Mouse (Mus musculus): ENCODE measurements around the gene Spon2. TPM values are rescaled to one million over a fixed set of nuclear protein-coding genes. Genes with fewer than 3 reads are reported as not detected.

The Spon2 gene
- polyA plus RNA-seq (2015; fragmentation: Nextera tagmentation; extraction: Ambion mirVana) = 59.7 and 67.2 TPM in 2 replicates

- peak within 1 kb of the TSS; percentile 26 for H3K4me3 ChIP-seq
- peaks cover 67% of the 10 kb centered on the region for H3K4me1 ChIP-seq (replicated peaks)
- peak within 1 kb of the TSS; percentile 50 for H3K27ac ChIP-seq
- whole genome bisulfite sequencing = 19% methylated on average over 5 of the region's 5 CpGs
- H3K9ac ChIP-seq = peak within 1 kb of the TSS; percentile 43; the same call in 1 of the 2 replicates
- H3K27me3 ChIP-seq = no peaks in the 10 kb centered on the region
- H3K36me3 ChIP-seq = no peaks in the 10 kb centered on the region
- no peak; the same call in 1 of the 2 replicates for ATAC-seq (replicated peaks; ENCODE audit: insufficient number of reproducible peaks, insufficient read depth, low FRiP score, low read depth)
- H3K9me3 ChIP-seq (replicated peaks) = no peaks in the 10 kb centered on the region
- H3K4me2 ChIP-seq = peak within 1 kb of the TSS; percentile 42
Observed at GRCm38 (mm10) chr5:33218081-33218480, at the start of gene Spon2. Gene Spon2 (minus strand): TSS chr5:33218455.

GRCm38 (mm10) chr5:33254416-33254815 lies 36.2 kb upstream of the Spon2 start:
- WGBS = 68% methylated on average over 5 of the region's 5 CpGs
- Histone ChIP-seq H3K4me3 (no peak overlapping the region), H3K9ac (no peak overlapping the region), H3K36me3 (peaks cover 98% of the 10 kb centered on the region), H3K27ac (no peak overlapping the region), H3K4me1 (replicated peaks) (no peaks in the 10 kb centered on the region), H3K9me3 (replicated peaks) (no peaks in the 10 kb centered on the region), H3K27me3 (no peaks in the 10 kb centered on the region), H3K4me2 (no peak overlapping the region)
- ATAC-seq (replicated peaks; ENCODE audit: insufficient number of reproducible peaks, insufficient read depth, low FRiP score, low read depth) = no peak

GRCm38 (mm10) chr5:33248186-33248585 lies 29.9 kb upstream of the Spon2 start:
- no peak overlapping the region for H3K4me2 ChIP-seq

GRCm38 (mm10) chr5:33247387-33247786 lies 29.1 kb upstream of the Spon2 start:
- Histone ChIP-seq H3K4me3 (no peak overlapping the region), H3K4me1 (replicated peaks) (peaks cover 8% of the 10 kb centered on the region; the same call in 1 of the 2 replicates), H3K27ac (no peak overlapping the region), H3K27me3 (no peaks in the 10 kb centered on the region), H3K9ac (no peak overlapping the region), H3K9me3 (replicated peaks) (no peaks in the 10 kb centered on the region), H3K4me2 (no peak overlapping the region), H3K36me3 (peaks cover 59% of the 10 kb centered on the region)
- ATAC-seq (replicated peaks; ENCODE audit: insufficient number of reproducible peaks, insufficient read depth, low FRiP score, low read depth) = no peak
- WGBS = 82% methylated on average over 2 of the region's 2 CpGs

More at GRCm38 (mm10) chr5:33248186-33248585, 29.9 kb upstream of the Spon2 start:
- peaks cover 8% of the 10 kb centered on the region; the same call in 1 of the 2 replicates for H3K4me1 ChIP-seq (replicated peaks)
- no peak overlapping the region for H3K9ac ChIP-seq
- ATAC-seq (replicated peaks; ENCODE audit: insufficient number of reproducible peaks, insufficient read depth, low FRiP score, low read depth) = no peak
- no peaks in the 10 kb centered on the region for H3K27me3 ChIP-seq
- H3K27ac ChIP-seq = no peak overlapping the region
- 75% methylated on average over 12 of the region's 12 CpGs for WGBS
- no peak overlapping the region for H3K4me3 ChIP-seq
- no peaks in the 10 kb centered on the region for H3K9me3 ChIP-seq (replicated peaks)
- H3K36me3 ChIP-seq = peaks cover 66% of the 10 kb centered on the region

- no peaks in the 10 kb centered on the region for H3K27me3 ChIP-seq
- peak overlapping the region; percentile 68 for H3K27ac ChIP-seq
- ATAC-seq (replicated peaks; ENCODE audit: insufficient number of reproducible peaks, insufficient read depth, low FRiP score, low read depth) = peak; percentile 77
- H3K9ac ChIP-seq = no peak overlapping the region
- H3K36me3 ChIP-seq = peaks cover 44% of the 10 kb centered on the region
- 50% methylated on average over 3 of the region's 3 CpGs for WGBS
- H3K4me3 ChIP-seq = no peak overlapping the region
- peaks cover 9% of the 10 kb centered on the region for H3K4me1 ChIP-seq (replicated peaks)
- no peak overlapping the region for H3K4me2 ChIP-seq
- H3K9me3 ChIP-seq (replicated peaks) = no peaks in the 10 kb centered on the region
Observed at GRCm38 (mm10) chr5:33245701-33246100, 27.4 kb upstream of the Spon2 start.

- no peak for ATAC-seq (replicated peaks; ENCODE audit: insufficient number of reproducible peaks, insufficient read depth, low FRiP score, low read depth)
- Histone ChIP-seq H3K27ac (no peak overlapping the region), H3K9me3 (replicated peaks) (no peaks in the 10 kb centered on the region), H3K36me3 (peaks cover 31% of the 10 kb centered on the region), H3K4me3 (no peak overlapping the region), H3K4me2 (no peak overlapping the region), H3K27me3 (no peaks in the 10 kb centered on the region), H3K4me1 (replicated peaks) (peaks cover 20% of the 10 kb centered on the region), H3K9ac (no peak overlapping the region)
- 53% methylated on average over 5 of the region's 5 CpGs for WGBS
Observed at GRCm38 (mm10) chr5:33244377-33244920, 26.2 kb upstream of the Spon2 start.

- Histone ChIP-seq H3K4me2 (no peak overlapping the region), H3K4me3 (no peak overlapping the region), H3K27me3 (no peaks in the 10 kb centered on the region), H3K9me3 (replicated peaks) (no peaks in the 10 kb centered on the region), H3K36me3 (no peaks in the 10 kb centered on the region), H3K27ac (peak overlapping the region; percentile 57), H3K9ac (no peak overlapping the region), H3K4me1 (replicated peaks) (peaks cover 34% of the 10 kb centered on the region)
- peak; percentile 36; the same call in 1 of the 2 replicates for ATAC-seq (replicated peaks; ENCODE audit: insufficient number of reproducible peaks, insufficient read depth, low FRiP score, low read depth)
- 34% methylated on average over 3 of the region's 3 CpGs for WGBS
Observed at GRCm38 (mm10) chr5:33239934-33240333, 21.7 kb upstream of the Spon2 start.

- Histone ChIP-seq H3K4me2 (no peak overlapping the region), H3K27ac (peak overlapping the region; percentile 57), H3K27me3 (no peaks in the 10 kb centered on the region), H3K36me3 (no peaks in the 10 kb centered on the region), H3K9ac (no peak overlapping the region), H3K4me1 (replicated peaks) (peaks cover 41% of the 10 kb centered on the region), H3K9me3 (replicated peaks) (no peaks in the 10 kb centered on the region), H3K4me3 (no peak overlapping the region)
- no peak for ATAC-seq (replicated peaks; ENCODE audit: insufficient number of reproducible peaks, insufficient read depth, low FRiP score, low read depth)
- 70% methylated on average over 3 of the region's 3 CpGs for WGBS
Observed at GRCm38 (mm10) chr5:33239111-33239714, 21.0 kb upstream of the Spon2 start.

GRCm38 (mm10) chr5:33238256-33238645 lies 20.0 kb upstream of the Spon2 start:
- Histone ChIP-seq H3K36me3 (no peaks in the 10 kb centered on the region), H3K4me1 (replicated peaks) (peaks cover 50% of the 10 kb centered on the region), H3K9me3 (replicated peaks) (no peaks in the 10 kb centered on the region), H3K27me3 (no peaks in the 10 kb centered on the region), H3K4me3 (no peak overlapping the region), H3K9ac (no peak overlapping the region), H3K4me2 (no peak overlapping the region), H3K27ac (no peak overlapping the region)
- no peak for ATAC-seq (replicated peaks; ENCODE audit: insufficient number of reproducible peaks, insufficient read depth, low FRiP score, low read depth)
- WGBS = 67% methylated on average over 3 of the region's 3 CpGs

GRCm38 (mm10) chr5:33237600-33238255 lies 19.5 kb upstream of the Spon2 start:
- Histone ChIP-seq H3K4me1 (replicated peaks) (peaks cover 55% of the 10 kb centered on the region), H3K9me3 (replicated peaks) (no peaks in the 10 kb centered on the region), H3K27ac (no peak overlapping the region), H3K4me2 (no peak overlapping the region), H3K9ac (no peak overlapping the region), H3K36me3 (no peaks in the 10 kb centered on the region), H3K27me3 (no peaks in the 10 kb centered on the region), H3K4me3 (no peak overlapping the region)
- WGBS = 78% methylated on average over 11 of the region's 11 CpGs
- ATAC-seq (replicated peaks; ENCODE audit: insufficient number of reproducible peaks, insufficient read depth, low FRiP score, low read depth) = no peak

GRCm38 (mm10) chr5:33234391-33235031 lies 16.3 kb upstream of the Spon2 start:
- Histone ChIP-seq H3K36me3 (no peaks in the 10 kb centered on the region), H3K27me3 (no peaks in the 10 kb centered on the region), H3K4me3 (0 out of 2 replicates have a peak overlapping the region, but pooled peaks have one; percentile 1), H3K4me2 (peak overlapping the region; percentile 35), H3K9ac (no peak overlapping the region), H3K9me3 (replicated peaks) (no peaks in the 10 kb centered on the region), H3K27ac (peak overlapping the region; percentile 70), H3K4me1 (replicated peaks) (peaks cover 52% of the 10 kb centered on the region)
- WGBS = 8% methylated on average over 13 of the region's 13 CpGs
- peak; percentile 79 for ATAC-seq (replicated peaks; ENCODE audit: insufficient number of reproducible peaks, insufficient read depth, low FRiP score, low read depth)
